Mouse (Mus musculus) hindlimb bud, embryonic 11.5 days (tissue): Measurements from ENCODE around the gene Chadl.
"Not testable (repeated sequence)": the region's sequence is repeated elsewhere in the genome, so short reads cannot be mapped to it uniquely, and the experiment has no call there.

Source experiments
- DNase-seq: peaks from one replicate; pipeline ENCODE4 v3.0.0-alpha.2; 2012; ENCODE audit warnings: low read depth, low spot score; ENCODE audit errors: extremely low spot score

Gene Chadl

DNA sequence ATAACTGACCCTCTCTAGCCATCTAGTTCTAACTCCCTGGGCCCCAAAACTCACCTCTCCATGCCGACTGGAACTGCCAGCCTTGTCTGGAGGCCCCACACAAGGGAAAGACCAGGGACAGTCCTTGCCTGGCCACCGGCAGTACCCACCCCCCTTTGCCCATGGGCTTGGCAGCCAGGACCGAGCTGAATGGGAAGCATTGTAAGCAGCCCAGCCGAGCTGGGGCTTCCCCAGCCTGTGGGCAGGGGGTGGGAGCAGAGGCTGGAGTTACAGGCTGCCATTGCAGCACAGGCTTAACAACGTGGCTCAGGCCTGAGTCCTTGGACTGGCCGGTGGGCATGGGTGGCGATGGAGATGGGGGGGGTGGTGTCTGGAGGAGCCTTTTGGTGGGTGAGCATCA lies at the start of gene Chadl:
TSS of gene Chadl (minus strand) at position 113 of the 400 bp plus-strand sequence.
- no peak for DNase-seq

DNA sequence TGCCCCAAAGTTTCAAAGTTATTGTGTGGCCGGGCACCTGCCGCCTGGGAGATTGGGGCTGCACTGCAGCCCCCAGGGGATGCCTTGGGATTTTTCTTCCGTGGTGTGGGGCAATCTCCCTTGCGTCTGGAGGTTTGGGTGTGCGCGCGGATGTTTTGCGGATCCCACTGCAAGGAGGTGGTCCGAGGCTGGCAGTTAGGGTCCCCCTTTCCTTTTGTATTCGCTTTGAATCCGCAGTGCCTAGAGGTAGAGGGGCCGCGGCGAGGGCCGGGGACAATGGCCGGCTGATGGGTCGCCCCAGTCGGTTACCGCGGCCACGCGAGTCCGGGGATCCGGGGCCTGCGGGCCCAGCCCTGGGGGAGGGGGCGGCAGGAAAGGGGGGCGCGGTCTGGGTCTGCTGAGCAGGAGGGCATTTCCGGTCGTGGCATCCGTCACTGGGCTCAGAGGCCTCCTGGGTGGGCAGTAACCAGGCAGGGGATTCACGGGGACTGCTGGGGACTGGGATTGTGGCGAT lies 48.6 kb upstream of the Chadl start:
- no peak for DNase-seq

DNA sequence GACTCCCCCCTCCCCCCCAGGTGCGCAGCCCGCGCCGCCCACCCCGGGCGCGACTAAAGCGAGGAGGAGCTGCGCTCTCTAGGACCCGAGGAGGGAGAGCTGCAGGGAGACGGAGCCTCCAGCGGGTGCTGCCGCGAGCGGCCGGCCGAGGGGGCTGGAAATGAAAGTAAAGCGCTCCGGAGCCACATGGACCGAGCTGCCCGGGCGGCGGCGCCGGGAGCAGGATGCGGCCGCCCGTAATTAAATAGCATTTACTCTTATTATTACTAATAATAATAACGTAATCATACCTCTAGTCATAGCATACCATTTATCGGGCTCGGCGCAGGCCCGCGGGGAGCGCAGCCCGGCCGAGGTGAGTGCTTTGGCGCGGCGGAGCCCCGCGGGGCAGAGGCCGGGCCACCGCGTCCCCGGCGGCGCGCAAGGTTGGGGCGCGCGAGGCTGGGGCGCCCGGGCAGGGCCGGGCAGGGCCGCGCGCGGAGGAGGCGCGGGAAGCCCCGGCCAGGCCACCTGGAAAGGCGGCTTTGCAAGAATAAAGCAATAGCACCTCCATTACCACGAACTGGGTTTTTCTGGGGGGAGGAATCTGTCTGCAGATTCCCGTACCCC lies 48.0 kb upstream of the Chadl start, which contains the start of the genes Zc3h7b and Rangap1:
TSS of gene Zc3h7b (plus strand) at position 66 of the 609 bp plus-strand sequence.
TSS of gene Rangap1 (minus strand) at position 539 of the 609 bp plus-strand sequence.
- no peak for DNase-seq

DNA sequence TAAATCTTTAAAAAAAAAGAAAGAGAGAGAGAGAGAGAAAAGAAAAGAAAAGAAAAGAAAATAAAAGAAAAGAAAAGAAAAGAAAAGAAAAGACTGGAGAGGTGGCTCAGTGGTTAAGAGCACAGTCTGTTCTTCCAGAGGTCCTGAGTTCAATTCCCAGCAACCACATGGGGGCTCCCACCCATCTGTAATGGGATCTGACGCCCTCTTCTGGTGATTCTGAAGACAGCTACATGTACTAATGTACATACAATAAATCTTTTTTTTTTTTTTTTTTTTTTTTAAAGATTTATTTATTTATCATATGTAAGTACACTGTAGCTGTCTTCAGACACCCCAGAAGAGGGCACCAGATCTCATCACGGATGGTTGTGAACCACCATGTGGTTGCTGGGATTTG lies 45.3 kb upstream of the Chadl start:
- DNase-seq = not testable (repeated sequence)

DNA sequence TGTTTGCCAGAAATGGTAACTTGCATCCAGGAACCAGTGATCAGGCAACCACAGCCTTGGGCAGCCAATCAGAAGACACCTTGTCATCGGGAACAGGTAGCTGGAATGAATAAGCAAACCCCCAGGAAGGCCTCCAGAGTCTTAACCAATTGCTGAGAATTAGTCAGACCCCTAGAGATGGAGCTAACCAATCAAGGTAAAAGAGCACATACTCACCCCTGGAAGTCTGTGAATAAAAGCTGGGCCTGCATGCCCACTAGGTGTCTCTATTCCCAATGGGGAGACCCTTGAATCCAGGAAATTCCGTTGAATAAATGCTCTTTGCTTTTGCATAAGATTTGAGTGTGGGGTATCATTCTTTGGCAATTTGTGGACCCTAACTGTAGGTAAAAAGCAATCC lies 42.8 kb upstream of the Chadl start:
- DNase-seq = no peak

DNA sequence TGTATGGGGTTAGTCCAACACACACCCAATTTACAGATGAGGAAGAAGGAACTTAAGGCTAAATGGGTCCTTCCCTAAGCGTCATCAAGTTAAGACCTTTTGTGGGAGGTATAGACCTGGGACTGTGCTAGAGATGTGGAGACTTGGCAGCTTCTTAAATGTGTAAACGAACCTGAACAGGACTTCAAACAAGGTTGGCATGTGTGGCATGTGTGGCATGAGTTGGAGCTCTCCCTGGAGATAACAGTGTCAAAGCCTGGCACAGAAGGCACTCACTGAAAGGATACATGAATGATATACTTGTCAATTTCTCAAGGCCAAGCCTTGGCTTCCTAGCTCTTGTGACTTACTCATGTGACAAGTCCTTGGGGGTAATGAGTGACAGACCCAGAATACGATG lies 42.2 kb upstream of the Chadl start:
- no peak for DNase-seq

DNA sequence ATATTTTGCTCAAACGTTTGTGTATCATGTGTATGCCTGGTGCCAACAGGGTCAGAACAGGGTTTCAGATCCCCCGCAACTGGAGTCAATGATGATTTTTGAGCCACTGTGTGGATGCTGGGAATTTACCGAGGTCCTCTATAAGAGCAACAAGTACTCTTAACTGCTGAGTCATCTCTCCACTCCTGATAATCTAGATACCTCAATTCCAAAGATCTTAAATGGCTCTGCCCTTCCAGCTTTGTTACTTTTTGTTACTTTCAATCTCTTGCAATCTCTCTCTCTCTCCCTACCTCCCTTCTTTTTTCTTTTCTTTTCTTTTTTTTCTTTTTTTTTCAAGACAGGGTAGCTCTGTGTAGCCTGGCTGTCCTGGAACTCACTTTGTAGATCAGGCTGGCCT lies 38.0 kb upstream of the Chadl start:
- no peak for DNase-seq

DNA sequence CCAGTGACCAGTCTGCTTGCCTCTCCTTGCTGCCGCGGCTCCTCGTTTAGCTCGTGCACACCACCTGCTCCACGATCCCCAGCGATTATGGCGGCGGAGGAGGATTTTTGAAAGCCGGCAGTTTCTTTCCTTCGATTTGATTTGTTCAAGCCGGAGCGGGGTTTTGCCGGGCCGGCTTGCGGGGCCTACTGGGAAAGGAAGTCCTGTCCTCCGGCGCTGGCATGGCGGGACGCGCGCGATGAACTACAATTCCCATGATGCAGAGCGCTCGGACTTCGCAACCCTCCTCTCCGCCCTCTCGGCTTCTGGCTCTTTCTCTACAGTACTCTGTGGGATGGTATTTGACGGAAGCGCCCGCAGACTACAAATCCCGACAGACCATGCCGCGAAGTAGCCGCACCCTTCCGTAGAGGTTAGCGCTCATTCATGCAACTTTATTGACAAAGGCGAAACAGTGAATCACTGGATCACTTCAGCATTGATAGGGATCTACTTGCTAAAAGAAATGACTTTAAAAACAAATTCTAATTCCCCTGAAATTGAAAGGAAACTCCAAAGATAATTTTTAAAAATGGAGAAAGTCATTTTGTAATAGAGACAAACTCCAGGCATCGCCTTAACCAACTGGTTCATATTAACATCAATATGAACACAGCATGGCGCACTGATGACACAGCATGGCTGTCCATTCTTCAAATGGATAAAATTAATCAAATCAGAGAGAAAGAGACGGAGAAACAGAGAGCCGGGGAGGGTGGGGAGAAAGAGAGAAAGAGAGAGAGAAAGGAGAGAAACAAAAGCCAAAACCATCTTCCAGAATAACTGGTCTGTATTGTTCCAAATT lies 32.9 kb upstream of the Chadl start:
- peak; percentile 90 for DNase-seq

DNA sequence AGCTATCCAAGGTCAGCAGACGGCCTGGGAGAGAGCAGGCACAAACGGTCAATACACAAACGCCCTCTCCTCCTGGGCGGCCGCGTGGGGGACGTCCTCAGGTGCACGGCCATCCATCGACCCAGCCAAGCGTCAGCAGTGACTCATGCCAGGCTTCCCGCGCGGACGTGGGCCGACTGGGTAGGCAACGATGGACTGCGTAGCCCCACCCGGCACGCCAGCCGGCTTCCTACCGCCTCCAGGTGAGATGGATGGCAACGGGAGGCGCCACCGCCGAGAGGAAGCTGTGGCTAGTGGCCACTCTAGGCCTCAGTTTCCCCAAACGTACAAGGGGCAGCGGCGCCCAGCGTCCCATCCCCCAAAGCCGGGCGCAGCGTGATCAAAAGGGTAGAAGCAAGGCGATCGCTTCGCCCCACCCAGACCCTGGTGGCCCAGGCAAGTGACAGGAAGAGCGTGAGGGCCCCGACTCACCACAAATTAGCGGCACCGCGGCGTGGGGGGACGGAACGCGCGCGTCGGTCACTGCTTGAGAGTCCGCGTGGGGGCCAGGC lies 32.2 kb upstream of the Chadl start:
- DNase-seq = no peak

DNA sequence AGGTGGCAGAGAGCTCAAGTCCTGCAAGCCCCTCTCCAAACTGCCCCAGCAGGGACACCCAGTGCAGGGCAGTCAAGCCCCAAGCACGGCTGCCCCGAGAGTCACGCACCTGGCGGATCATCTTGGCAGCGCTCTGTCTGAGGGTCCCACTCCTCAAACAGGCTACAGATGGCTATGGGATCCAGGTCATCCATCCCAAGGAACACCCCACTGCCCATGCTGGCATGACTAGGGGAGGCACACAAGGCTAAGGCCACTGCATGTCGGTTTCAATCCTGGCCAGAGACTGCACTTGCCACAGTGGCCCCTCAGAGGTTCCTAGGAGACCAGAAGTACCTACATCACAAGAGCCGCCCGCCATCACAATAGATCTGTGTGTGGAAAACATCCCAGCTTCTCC lies 28.9 kb upstream of the Chadl start:
- DNase-seq = no peak

DNA sequence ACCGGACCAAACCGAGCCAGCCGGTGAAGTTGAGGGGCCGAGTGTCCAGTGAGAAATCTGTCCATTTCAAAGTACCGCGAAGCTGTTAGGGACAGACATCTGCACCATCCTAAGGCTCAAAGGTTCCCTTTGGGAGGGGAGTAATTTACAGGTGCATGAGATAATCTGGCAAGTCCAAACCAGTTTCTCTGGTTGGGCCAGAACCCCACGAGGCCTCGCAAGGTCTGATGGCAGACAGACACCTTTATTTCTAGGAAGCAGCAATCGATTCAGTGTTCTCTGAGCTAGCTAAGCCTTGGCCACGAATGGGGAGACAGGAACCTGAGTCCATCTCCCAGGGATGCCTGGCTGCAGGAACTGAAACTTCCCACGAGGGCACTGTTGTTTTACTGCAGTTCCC lies 26.6 kb upstream of the Chadl start:
- DNase-seq = no peak

DNA sequence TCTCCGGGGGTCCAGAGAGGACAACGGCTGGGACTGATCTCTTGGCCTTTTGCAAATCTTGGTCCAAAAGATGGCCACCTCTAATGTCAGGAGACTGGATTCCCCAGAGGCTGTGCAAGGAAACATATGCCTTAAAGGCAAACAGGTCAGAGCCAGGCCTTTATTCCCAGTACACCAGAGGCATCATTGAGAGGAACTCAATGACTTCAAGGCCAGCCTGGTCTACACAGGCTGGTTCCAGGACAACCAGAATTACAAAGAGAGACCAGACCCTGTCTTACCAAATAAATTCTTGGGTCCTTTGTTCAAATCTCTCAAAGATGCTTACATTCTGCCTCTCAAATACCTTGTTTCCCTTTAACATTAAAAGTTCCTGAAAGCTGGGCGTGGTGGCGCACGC lies 25.3 kb upstream of the Chadl start:
- no peak for DNase-seq

DNA sequence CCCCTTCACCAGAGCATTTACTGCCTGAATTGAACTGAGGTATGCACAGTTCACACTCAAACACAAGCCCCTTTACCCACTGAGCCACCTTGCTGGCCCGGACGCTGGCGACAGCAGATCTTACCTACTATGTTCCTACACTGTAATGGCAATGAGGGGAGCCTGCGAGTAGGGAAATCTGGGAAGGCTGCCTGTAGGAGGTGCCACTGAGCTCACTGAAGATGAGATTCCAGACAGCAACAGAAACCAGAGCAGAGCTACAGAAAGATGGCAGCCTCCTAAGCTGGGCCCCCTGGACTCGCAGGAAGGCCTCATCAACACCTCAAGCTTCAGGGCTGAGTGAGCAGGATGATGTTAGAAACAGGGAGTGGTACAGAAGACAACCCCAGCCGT lies 22.0 kb upstream of the Chadl start:
- no peak for DNase-seq

DNA sequence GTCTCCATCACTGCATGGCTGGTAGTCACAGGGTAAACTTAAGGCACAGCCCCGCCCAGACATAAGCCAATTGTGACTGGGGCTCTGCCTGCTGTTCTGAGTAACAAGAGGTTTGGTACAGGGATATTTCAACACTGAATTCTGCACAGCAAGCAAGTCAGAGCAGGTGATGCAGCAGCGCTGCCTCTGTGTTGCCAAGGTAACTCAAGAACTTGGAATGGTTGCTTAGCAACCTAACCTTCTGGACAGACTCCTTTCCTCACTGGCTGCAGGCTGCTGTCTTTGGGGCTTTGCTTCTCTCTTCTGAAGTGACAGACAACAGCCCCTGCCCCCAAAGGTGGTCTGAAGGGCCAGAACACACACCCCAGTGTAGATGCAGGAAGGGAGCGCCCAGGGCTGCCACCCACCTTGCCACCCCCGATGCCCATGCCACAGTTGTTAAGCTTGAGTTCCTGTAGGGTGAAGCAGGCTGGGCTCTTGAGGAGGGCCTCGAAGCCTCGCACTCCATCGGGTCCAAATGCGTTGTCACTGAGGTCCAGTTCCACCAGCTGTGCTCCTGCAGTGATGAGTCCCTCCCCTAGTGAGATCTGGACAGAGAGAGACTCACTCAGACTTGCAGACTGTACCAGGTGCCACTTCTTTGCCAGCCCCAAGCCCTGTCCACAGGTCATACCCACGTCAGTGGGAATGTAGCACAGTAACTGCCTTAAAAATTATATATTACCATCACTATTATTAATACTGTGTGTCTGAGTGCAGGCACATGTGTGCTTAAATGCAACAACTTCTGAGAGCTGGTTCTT lies 21.4 kb upstream of the Chadl start:
- DNase-seq = no peak

DNA sequence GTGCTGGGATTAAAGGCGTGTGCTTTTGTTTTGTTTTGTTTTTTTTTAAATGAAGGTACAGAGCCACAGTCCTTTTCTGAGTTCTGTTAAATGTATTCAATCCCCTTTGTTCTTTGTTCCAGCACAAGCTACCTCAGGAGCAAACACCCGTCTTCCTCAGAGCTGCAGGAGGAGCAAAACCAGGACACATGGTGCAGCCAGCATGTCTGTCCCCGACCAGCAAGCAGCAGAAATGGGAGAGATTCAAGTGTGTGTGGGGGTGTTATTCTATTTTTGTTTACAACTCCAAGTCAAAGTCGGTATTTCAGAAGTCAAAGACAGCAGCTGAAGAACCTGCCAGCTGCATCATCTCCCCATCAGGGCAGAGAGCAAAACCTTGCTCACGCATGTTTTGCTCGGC lies 16.7 kb upstream of the Chadl start:
- no peak for DNase-seq

DNA sequence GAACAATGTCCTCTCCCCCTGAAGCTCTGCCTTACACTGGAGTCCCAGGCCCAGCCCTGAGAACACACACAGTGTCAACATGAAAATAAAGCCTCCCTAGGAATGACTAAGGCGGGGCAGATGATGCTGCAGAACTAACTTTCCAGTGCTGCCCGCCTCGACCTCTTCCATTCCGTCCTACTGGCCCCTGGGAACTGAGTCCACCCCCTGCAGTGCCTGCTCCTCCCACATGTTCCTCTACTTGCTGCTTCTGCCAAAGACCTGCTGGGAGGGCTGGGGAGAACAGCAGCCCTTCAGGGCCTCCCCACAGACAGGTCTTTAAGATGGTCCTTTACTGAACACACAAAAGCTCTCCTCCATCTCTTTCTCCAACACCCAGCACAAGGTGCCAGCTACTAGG lies 13.7 kb upstream of the Chadl start:
- DNase-seq = no peak

DNA sequence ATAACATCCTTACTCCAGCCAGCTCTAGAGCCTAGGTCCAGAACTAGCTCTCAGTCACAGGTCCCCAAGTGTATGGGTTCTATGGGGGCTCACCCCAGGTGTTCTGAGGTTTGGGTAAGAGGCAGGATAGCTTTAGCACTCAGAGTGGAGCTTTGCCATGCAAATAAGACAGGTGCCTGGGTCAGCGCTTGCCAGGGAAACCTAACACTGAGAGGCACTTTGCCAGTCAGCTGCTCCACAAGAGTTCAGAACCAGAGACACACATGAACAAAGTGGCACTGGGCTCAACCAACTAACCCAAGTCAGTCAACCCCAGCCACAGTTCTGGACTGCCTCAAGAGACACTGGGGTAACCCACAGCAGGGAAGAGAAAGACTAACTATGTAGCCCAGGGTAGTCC lies 12.6 kb upstream of the Chadl start:
- no peak for DNase-seq

DNA sequence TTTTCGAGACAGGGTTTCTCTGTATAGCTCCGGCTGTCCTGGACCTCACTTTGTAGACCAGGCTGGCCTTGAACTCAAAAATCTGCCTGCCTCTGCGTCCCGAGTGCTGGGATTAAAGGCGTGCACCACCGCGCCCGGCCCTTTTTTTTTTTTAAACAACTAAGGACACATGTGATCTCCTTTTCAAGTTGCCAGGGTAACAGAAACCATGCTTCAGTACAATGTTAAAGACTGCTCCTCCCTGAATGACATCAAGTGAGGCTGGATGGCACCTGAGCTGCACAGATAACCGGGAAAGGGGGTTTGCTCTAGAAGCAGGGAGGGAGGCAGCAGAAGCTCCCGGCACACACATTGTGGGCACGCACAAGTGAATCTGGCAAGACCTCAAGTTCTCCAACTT lies 11.9 kb upstream of the Chadl start:
- DNase-seq = no peak

DNA sequence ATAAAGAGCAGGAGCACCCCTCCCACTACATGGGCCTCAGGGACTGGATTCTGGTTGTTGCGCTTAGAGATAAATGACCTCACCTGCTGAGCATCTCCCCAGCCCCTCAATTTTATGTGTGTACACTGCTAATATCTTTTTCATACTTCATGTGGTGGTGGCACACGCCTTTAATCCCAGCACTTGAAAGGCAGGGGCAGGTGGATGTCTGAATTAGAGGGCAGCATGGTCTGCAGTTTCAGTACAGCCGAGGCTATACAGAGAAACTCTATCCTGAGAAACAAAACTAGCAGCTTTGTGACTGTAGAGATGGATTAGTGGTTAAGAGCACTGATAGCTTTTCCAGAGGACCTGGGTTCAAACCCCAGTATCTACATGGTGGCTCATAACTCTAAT lies 6.0 kb upstream of the Chadl start:
- DNase-seq = no peak

DNA sequence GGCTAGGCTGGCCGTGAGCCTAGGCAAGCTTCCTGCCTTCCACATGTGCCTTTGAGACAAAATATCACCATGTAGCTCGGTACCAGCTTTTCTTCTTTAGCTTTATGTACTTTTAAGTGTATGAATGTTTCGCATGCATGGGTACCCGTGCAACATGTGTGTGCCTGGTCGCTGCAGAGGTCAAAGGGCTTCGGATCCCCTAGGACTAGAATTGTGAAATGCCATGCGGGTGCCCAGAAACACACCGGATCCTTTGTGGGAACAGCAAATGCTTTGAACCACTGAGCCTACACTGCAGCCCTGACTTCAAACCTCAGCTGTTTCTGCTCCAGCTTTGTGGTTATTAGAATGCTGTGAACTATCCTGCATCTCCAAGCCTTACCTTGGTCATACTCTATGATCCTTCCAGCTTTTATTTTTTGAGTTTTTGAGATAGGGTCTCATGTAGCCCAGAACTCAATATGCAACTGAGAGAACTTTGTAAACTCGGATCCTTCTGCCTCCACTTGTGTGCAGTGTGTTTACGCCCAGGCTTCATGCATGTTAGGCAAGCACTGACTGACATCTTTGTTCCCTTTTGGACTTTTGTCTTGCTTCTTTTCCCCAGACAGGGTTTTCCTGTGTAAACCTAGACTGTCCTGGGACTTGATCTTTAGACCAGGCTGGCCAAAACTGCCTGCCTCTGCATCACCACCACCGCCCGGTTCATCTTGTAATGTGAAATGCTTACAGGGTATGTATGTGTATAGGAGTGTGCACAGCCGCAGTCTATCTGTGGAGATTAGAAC lies 5.4 kb upstream of the Chadl start:
- DNase-seq = no peak
